Mouse (Mus musculus) erythroblast, adult 5-6 weeks (primary cell): Measurements from ENCODE around the gene Il12rb2. TPM values are rescaled to one million over a fixed set of nuclear protein-coding genes. Genes with fewer than 3 reads are reported as not detected.

ENCODE experiments used
- ATAC-seq: replicated peaks from 2 replicates; pipeline ENCODE4 v1.8.0; 2016; ENCODE audit warnings: moderate number of reproducible peaks, mild to moderate bottlenecking, moderate TSS enrichment, inconsistent platforms; ENCODE audit not compliant: poor library complexity, low FRiP score, severe bottlenecking
- total RNA-seq, 2 experiments: library from RNA; stranded (forward) in 1 of 2; stranded (reverse) in 1 of 2; fragments of 150-400 nt in 1 of 2; fragments of 200-764, 138-1000 nt in 1 of 2; gene quantifications; 2 replicates each; pipeline versions ENCODE4 v1.2.3 to v1.2.4; 2015 to 2017; ENCODE audit warnings: low replicate concordance in 2 of 2

Gene Il12rb2
- total RNA-seq, 2 experiments from 2014 or later = 0.26 to 6.1 TPM

DNA sequence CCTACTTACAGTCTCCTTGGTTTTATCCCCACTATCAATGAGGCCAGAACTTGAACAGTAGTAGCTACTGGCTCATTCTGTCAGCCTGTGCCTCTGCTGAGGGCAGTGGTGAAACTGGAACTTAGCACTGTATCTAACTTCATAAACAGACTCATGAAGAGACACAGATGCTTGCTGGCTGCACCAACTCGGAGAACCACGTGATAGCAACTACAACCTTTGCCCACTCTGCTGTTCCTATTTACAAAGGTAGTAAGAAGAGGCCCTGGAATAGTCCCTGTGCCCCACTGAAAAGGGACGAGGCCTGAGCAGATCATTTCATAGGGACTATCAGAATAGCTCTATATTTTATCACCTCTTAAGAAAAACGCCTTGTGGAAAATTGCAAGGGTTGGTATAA is 75.7 kb downstream of the Il12rb2 start:
- no peak for ATAC-seq

GRCm38 (mm10) chr6:67298742-67299141 is 77.2 kb downstream of the Il12rb2 start:
- no peak for ATAC-seq

- no peak for ATAC-seq
These were observed 79.9 kb downstream of the Il12rb2 start for GRCm38 (mm10) chr6:67296126-67296525.

GRCm38 (mm10) chr6:67292042-67292623 is 83.9 kb downstream of the Il12rb2 start:
- no peak for ATAC-seq

GRCm38 (mm10) chr6:67282897-67283296 is 93.1 kb downstream of the Il12rb2 start:
- no peak for ATAC-seq

DNA sequence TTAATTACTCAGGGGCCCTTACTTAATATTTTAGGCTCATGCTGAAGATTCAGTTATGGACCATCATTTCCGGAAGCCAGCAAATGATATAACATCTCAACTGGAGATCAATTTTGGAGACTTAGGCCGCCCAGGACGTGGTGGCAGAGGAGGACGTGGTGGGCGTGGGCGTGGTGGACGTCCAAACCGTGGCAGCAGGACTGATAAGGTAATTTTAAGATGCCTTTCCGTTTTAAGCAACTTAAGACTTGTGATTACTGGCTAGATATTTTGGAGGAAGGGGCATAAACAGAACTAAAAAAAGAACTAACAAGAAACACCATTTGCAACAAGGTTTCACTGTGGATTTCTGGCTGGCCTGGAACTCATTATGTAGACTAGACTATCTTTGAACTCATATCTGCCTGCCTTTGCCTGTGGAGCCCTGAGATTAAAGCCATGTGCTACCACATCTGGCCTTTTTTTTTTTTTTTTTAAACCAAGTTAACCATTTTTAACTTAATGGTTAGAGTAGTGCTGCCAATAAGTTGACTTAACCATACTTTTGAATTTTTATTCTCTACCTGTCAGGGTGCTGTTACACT is 94.3 kb downstream of the Il12rb2 start:
- ATAC-seq = peak; percentile 62; the same call in 1 of the 2 replicates

GRCm38 (mm10) chr6:67277944-67278343 is 98.0 kb downstream of the Il12rb2 start:
- ATAC-seq = no peak

- no peak for ATAC-seq
These were observed 106.5 kb downstream of the Il12rb2 start for GRCm38 (mm10) chr6:67269459-67269858.

GRCm38 (mm10) chr6:67268983-67269382 is 107.0 kb downstream of the Il12rb2 start:
- ATAC-seq = no peak

- ATAC-seq = no peak
These were observed 107.8 kb downstream of the Il12rb2 start for GRCm38 (mm10) chr6:67268245-67268612.

DNA sequence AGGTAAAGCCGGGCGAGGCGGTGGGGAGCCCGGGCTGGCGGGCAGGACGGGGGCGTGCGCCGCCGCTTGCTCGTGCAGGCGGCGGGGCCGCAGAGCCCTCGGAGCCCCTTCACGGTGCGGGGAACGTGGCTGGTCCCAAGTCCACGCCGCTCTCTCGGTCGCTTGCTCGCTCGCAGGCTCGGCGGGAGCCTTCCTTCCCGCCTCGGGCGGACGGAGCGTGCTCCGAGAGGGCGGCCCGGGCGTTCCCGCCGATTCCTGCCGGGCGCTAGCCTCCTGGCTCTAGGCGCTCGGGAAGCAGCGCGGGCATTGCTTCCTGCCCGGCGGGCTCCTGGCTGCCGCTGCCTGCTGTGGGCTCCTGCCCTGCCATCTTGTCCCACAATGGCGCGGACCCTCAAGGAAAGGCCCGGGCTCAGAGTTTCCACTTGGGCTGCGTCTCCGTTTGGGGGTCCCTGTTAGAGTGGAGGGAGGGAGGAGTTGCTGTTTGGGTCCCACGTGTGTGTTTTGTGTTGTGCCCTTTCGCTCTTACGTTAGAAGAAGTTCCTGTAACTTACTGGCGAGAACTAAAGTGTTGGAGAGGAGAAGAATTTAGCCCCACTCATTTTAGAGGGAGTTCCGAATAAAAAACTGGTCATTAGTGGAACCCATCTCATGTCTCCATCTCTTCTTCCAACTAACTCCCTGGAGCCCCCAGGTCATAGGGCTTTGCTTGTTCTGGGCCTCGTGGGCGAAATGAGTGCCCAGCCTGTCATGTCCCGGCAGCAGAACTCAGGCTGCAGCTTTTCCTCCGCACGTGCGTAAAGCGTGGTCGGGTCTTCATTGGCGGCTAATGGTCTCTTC is 108.4 kb downstream of the Il12rb2 start:
- 0 out of 2 replicates have a peak, but pooled peaks have one; percentile 2 for ATAC-seq

DNA sequence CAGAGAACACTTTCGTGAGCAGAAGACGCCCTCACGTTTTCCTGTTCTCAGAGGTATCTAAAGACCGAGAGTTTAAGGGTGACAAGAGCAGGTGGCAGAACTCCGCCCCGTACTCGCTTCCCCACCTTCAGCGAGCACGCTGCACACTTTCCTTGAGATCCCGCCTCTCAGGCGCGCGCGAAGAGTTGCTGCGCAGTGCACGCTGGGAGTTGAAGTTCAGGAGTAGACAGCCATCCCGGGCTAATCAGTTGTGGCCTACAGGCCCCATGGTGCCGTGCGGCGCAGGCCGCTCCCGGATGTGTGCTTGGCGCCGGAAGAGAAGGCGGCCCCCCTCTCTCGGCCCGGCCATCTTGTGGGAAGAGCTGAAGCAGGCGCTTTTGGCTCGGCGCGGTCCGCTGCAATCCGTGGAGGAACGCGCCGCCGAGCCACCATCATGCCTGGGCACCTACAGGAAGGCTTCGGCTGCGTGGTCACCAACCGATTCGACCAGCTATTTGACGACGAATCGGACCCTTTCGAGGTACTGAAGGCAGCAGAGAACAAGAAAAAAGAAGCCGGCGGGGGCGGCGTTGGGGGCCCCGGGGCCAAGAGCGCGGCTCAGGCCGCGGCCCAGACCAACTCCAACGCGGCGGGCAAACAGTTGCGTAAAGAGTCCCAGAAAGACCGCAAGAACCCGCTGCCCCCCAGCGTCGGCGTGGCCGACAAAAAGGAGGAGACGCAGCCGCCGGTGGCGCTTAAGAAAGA is 109.2 kb downstream of the Il12rb2 start:
- peak; percentile 94 for ATAC-seq

DNA sequence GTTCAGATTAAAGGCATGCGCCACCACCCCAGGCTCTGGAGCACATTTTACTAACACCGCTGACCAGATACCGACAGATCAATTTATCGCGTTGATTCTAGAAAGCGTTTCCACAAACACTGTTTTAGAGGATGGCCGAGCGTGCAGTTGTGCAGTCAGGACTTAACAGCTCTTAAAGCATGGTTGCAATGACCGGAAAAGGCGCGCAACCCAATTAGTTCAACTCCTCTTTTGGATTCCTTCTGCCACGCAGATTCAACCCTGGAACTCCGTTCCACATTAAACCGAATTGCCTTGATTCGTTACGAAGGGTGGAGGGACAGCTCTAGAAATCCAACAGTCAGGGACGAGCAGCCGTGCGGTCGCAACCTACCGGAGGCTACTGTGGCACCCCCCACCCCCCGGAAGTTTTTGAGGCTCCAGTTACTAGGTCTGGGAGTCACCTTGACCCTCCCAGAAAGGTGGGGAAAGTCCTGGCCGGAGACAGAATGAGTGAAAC is 109.8 kb downstream of the Il12rb2 start:
- ATAC-seq = peak; percentile 58

GRCm38 (mm10) chr6:67264935-67265334 is 111.1 kb downstream of the Il12rb2 start:
- ATAC-seq = no peak

- no peak for ATAC-seq
These were observed 124.9 kb downstream of the Il12rb2 start for GRCm38 (mm10) chr6:67251095-67251494.

DNA sequence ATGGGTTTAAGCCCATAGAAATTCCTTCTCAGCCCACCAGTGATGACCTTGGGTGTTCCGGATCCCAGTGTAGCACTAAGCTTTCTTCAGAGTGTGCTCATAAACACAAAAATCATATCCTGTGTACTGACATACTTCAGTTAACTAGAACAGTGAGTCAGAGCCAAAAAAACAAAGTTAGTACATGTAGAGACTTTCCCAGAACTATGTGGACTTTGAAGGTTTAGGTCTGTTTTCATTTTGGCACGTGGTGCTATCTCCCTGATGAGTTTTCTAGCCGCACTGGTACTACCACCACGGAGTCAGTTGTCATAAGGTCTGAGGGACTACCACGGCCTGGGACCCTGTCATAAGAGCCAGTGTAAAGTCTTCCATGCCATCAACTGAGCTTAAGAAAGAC is 131.5 kb downstream of the Il12rb2 start:
- no peak for ATAC-seq

- ATAC-seq = no peak
These were observed 132.1 kb downstream of the Il12rb2 start for GRCm38 (mm10) chr6:67243765-67244420.
